Mouse (Mus musculus): Measurements from ENCODE around the gene Aebp1.

- TF ChIP-seq CTCF (IDR thresholded peaks at IDR 0.05; ENCODE audit: insufficient read depth, low read depth, low read length) (no peak), POLR2A (IDR thresholded peaks at IDR 0.05; ENCODE audit: insufficient read depth, low read depth, low read length) (no peak)
Observed at GRCm38 (mm10) chr11:5868324-5868723, 6.6 kb downstream of the Aebp1 start.

Measured in olfactory bulb, adult 2 months (tissue).